Mouse (Mus musculus) myocyte (in vitro differentiated cells): ENCODE data around the gene Taf15. TPM values are rescaled to one million over a fixed set of nuclear protein-coding genes. Genes with fewer than 3 reads are reported as not detected.

Experiments used
- H3K27me3 ChIP-seq: one replicate; pipeline ENCODE4 v1.6.1; 2011; ENCODE audit not compliant: control insufficient read depth, insufficient read depth, insufficient read length
- H3K36me3 ChIP-seq: one replicate; pipeline ENCODE4 v1.6.1; 2011; ENCODE audit not compliant: control insufficient read depth, insufficient read depth
- H3K4me2 ChIP-seq: one replicate; pipeline ENCODE4 v1.6.1; 2011; ENCODE audit warnings: low read depth, control low read depth
- H3K4me3 ChIP-seq: one replicate; pipeline ENCODE4 v1.5.1; 2011; ENCODE audit warnings: mild to moderate bottlenecking, control low read depth, moderate library complexity
- H3K79me2 ChIP-seq: one replicate; pipeline ENCODE4 v1.6.1; 2011; ENCODE audit not compliant: control insufficient read depth, insufficient read depth
- H3ac ChIP-seq: one replicate; pipeline ENCODE4 v1.6.1; 2011; ENCODE audit not compliant: control insufficient read depth, insufficient read length
- CEBPB ChIP-seq: IDR thresholded peaks from 2 replicates; pipeline ENCODE4 v1.6.1; 2011; ENCODE audit warnings: mild to moderate bottlenecking, moderate library complexity; ENCODE audit not compliant: poor library complexity, insufficient read depth, severe bottlenecking
- E2F4 ChIP-seq: IDR thresholded peaks from one replicate; pipeline ENCODE4 v1.6.1; 2011; ENCODE audit warnings: mild to moderate bottlenecking, control low read depth, moderate library complexity; ENCODE audit not compliant: insufficient read depth
- MAX ChIP-seq: IDR thresholded peaks from one replicate; pipeline ENCODE4 v1.6.1; 2011; ENCODE audit warnings: low read depth, mild to moderate bottlenecking, control low read depth
- MYOD1 ChIP-seq, 3 experiments: IDR thresholded peaks; one replicate each; pipeline ENCODE4 v1.6.1; 2011; ENCODE audit warnings: control low read depth in 2 of 3, low read depth in 2 of 3, mild to moderate bottlenecking in 2 of 3, moderate library complexity in 1 of 3; ENCODE audit not compliant: insufficient read length in 2 of 3, control insufficient read depth in 1 of 3
- MYOG ChIP-seq, 3 experiments: IDR thresholded peaks; one replicate each; pipeline ENCODE4 v1.6.1; 2011; ENCODE audit warnings: control low read depth in 2 of 3, low read depth in 2 of 3, mild to moderate bottlenecking in 2 of 3; ENCODE audit not compliant: insufficient read length in 2 of 3, control insufficient read depth in 1 of 3, insufficient read depth in 1 of 3
- POLR2A ChIP-seq: IDR thresholded peaks from one replicate; pipeline ENCODE4 v1.6.1; 2011; ENCODE audit warnings: low read depth, mild to moderate bottlenecking, control low read depth, moderate library complexity; ENCODE audit not compliant: insufficient read length
- POLR2AphosphoS2 ChIP-seq: IDR thresholded peaks from one replicate; pipeline ENCODE4 v1.6.1; 2011; ENCODE audit warnings: low read depth, control low read depth; ENCODE audit not compliant: insufficient read length
- REST ChIP-seq: IDR thresholded peaks from one replicate; pipeline ENCODE4 v1.6.1; 2011; ENCODE audit warnings: mild to moderate bottlenecking, control low read depth, moderate library complexity; ENCODE audit not compliant: insufficient read depth, insufficient read length
- SRF ChIP-seq: IDR thresholded peaks from one replicate; pipeline ENCODE4 v1.6.1; 2011; ENCODE audit warnings: low read depth; ENCODE audit not compliant: control insufficient read depth, insufficient read length
- TCF12 ChIP-seq: IDR thresholded peaks from one replicate; pipeline ENCODE4 v1.6.1; 2011; ENCODE audit warnings: mild to moderate bottlenecking, control low read depth; ENCODE audit not compliant: poor library complexity, insufficient read depth, severe bottlenecking
- TCF3 ChIP-seq: IDR thresholded peaks from one replicate; pipeline ENCODE4 v1.6.1; 2011; ENCODE audit warnings: low read depth, control low read depth; ENCODE audit not compliant: insufficient read length
- USF1 ChIP-seq: IDR thresholded peaks from one replicate; pipeline ENCODE4 v1.6.1; 2011; ENCODE audit warnings: low read depth, mild to moderate bottlenecking, control low read depth, moderate library complexity
- polyA plus RNA-seq: library from polyadenylated mRNA; unstranded; fragments of >200 nt; fragmentation: generic; extraction: Trizol; gene quantifications from one replicate; pipeline ENCODE4 v1.2.1, GENCODE M21; 2012; ENCODE audit warnings: missing spikeins

Gene Taf15
- 74.2 TPM for polyA plus RNA-seq

DNA sequence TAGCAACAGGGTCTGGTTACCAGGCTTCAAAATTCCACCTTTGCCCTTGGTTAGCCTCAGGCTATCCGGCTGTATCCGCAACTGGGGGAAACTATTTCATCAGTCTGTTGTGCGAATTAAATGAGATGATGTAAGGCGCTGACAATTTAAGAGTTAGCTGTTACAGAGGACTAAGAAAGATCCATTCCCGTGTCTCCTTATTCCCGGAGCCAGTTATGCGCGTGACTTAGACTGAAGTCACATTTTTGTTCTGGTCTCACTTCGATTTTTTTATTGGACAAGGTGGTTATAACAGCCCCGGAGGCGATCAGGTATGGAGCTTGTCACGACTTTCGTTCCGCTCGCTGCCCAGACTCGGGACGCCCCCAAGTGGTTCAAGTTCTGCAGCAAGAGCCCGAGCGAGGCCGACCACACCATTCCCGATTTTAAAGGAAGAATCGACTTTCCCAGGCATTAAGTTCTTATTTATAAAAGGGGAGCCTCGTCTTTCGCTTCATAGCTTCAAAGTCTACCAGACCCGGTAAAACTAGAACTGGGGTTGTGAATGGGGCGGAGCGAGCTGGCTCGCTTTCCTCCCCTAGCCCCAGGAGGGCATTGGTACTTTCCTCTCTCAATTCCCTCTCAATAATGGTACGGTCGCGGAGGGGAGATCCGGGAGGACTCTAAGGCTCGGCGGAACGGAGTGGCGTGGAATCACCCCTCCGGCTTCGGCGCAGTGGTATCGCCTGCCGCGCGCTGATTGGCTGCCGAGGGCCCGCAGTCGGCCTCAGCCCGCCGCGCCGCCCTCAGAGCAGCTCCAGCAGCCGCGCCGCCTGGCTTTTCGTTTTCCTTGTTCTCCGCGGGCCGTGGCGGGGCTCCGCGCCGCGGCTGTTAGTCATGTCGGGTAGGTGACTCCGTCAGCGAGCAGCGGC is at the start of gene Taf15:
Taf15 (plus strand) TSS at position 763 of the 911 bp plus-strand sequence.
- Histone ChIP-seq H3ac (peak within 1 kb of the TSS; percentile 8), H3K36me3 (peaks cover 17% of the 10 kb centered on the region), H3K4me2 (peak within 1 kb of the TSS; percentile 83), H3K4me3 (peak within 1 kb of the TSS; percentile 91), H3K79me2 (peaks cover 43% of the 10 kb centered on the region), H3K27me3 (no peaks in the 10 kb centered on the region)
- TF ChIP-seq MYOD1 (IDR thresholded peaks at IDR 0.05; ENCODE audit: control insufficient read depth in 1 of 3, insufficient read length in 2 of 3, low read depth in 2 of 3) (no peak), REST (no peak), CEBPB (peak; percentile 97), E2F4 (peak; percentile 31), MAX (no peak), POLR2AphosphoS2 (peak; percentile 96), MYOG (IDR thresholded peaks at IDR 0.05; ENCODE audit: control insufficient read depth in 1 of 3, insufficient read depth in 1 of 3, insufficient read length in 2 of 3, low read depth in 2 of 3) (peak in 1 of 3 experiments; percentile 10), USF1 (no peak), POLR2A (peak; percentile 97)

DNA sequence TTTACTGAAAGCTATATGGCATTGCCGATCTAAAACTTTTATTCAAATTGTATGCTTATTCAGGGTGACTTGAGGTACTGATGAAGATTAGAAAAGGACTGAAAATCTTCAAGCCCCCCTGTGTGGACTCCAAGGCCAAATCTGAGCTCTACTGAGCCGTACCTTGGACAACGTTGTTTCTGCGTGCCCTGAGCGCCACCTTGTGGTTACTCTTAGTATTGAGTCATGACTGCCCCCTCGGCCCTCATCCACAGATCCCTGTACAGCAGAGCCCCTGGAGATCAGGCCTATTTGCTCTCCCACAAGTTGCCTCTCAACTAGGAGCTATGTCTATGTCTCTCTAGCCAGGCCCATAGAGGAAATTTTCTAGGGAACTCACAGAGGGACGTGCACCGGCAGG is 48.2 kb upstream of the Taf15 start:
- H3K79me2 ChIP-seq: no peaks in the 10 kb centered on the region
- H3ac ChIP-seq: no peak overlapping the region
- H3K4me3 ChIP-seq: no peak overlapping the region
- peak; percentile 52 for TF ChIP-seq REST
- no peak for TF ChIP-seq MYOG (IDR thresholded peaks at IDR 0.05; ENCODE audit: control insufficient read depth in 1 of 3, insufficient read depth in 1 of 3, insufficient read length in 2 of 3, low read depth in 2 of 3)
- no peaks in the 10 kb centered on the region for H3K36me3 ChIP-seq
- no peak overlapping the region for H3K4me2 ChIP-seq
- H3K27me3 ChIP-seq: peaks cover 16% of the 10 kb centered on the region

- Histone ChIP-seq H3K4me3 (no peak overlapping the region), H3ac (no peak overlapping the region), H3K36me3 (no peaks in the 10 kb centered on the region), H3K4me2 (peak overlapping the region; percentile 18), H3K79me2 (no peaks in the 10 kb centered on the region), H3K27me3 (peaks cover 23% of the 10 kb centered on the region)
- TF ChIP-seq TCF3 (peak; percentile 32), MYOD1 (IDR thresholded peaks at IDR 0.05; ENCODE audit: control insufficient read depth in 1 of 3, insufficient read length in 2 of 3, low read depth in 2 of 3) (peak in 2 of 3 experiments; percentile 20 to 68), MYOG (IDR thresholded peaks at IDR 0.05; ENCODE audit: control insufficient read depth in 1 of 3, insufficient read depth in 1 of 3, insufficient read length in 2 of 3, low read depth in 2 of 3) (peak in 2 of 3 experiments; percentile 46 to 84), SRF (no peak)
These were observed 45.9 kb upstream of the Taf15 start for GRCm38 (mm10) chr11:83426964-83427363.

DNA sequence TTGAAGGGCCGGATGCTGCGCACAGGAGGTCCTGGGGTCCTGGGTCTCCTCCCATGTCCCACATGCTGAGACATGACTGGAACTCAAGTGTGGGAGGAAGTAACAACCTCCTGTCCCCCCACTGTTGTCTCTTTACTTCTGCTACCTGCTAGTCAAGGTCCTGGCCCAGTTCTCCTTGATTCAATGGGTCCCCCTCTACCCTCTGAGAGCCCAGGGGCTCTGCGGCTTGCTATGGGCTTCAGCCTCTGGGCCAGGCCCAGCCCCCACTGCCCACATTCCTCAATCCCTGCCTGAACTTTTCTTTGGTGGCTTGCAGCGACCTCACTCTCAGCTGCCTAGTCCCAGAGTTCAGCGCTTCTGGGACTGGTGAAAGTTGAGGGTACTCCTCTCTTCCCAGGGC is 43.5 kb upstream of the Taf15 start, which contains the start of gene Gas2l2:
Gas2l2 (minus strand) TSS at position 101 of the 400 bp plus-strand sequence.
- peaks cover 23% of the 10 kb centered on the region for H3K27me3 ChIP-seq
- no peaks in the 10 kb centered on the region for H3K79me2 ChIP-seq
- no peak within 1 kb of the TSS for H3K4me3 ChIP-seq
- H3ac ChIP-seq: no peak within 1 kb of the TSS
- H3K4me2 ChIP-seq: no peak within 1 kb of the TSS
- TF ChIP-seq TCF3 (no peak), MYOG (IDR thresholded peaks at IDR 0.05; ENCODE audit: control insufficient read depth in 1 of 3, insufficient read depth in 1 of 3, insufficient read length in 2 of 3, low read depth in 2 of 3) (no peak), MYOD1 (IDR thresholded peaks at IDR 0.05; ENCODE audit: control insufficient read depth in 1 of 3, insufficient read length in 2 of 3, low read depth in 2 of 3) (no peak), TCF12 (no peak), POLR2A (no peak), MAX (no peak), SRF (no peak), POLR2AphosphoS2 (no peak), CEBPB (no peak), E2F4 (no peak), USF1 (no peak), REST (no peak)
- no peaks in the 10 kb centered on the region for H3K36me3 ChIP-seq

DNA sequence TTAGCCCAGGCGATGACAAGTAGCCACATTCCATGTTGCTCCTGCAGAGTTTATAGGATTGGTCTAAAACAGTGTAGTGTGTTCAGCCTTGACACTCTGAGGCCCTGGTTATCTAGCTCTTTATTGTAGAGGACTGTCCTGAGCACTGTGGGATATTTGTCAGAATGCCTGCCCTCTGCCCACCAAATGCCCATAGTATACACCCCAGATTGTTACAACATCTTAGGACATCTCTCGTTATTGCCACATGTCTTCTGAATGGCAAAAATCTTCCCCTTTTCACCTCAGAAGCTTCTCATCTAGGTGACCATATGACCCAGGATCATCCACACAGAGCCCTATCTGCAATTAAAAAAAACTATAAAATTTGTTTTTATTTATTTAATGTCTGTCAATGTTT is 40.4 kb upstream of the Taf15 start:
- peaks cover 8% of the 10 kb centered on the region for H3K27me3 ChIP-seq
- no peak overlapping the region for H3K4me3 ChIP-seq
- no peak overlapping the region for H3K4me2 ChIP-seq
- H3K79me2 ChIP-seq: no peaks in the 10 kb centered on the region
- H3K36me3 ChIP-seq: no peaks in the 10 kb centered on the region
- no peak for TF ChIP-seq SRF
- TF ChIP-seq TCF3: no peak
- TF ChIP-seq MYOG (IDR thresholded peaks at IDR 0.05; ENCODE audit: control insufficient read depth in 1 of 3, insufficient read depth in 1 of 3, insufficient read length in 2 of 3, low read depth in 2 of 3): no peak
- TF ChIP-seq CEBPB: no peak
- no peak for TF ChIP-seq E2F4
- no peak for TF ChIP-seq USF1
- no peak for TF ChIP-seq POLR2A
- TF ChIP-seq MAX: no peak
- no peak for TF ChIP-seq TCF12
- no peak for TF ChIP-seq POLR2AphosphoS2
- TF ChIP-seq MYOD1 (IDR thresholded peaks at IDR 0.05; ENCODE audit: control insufficient read depth in 1 of 3, insufficient read length in 2 of 3, low read depth in 2 of 3): no peak
- TF ChIP-seq REST: no peak
- H3ac ChIP-seq: no peak overlapping the region
